Mouse (Mus musculus) Muller cell, postnatal 12 days (primary cell): ENCODE results near the gene Helq.

Source experiments
- DNase-seq: peaks from one replicate; pipeline ENCODE4 v3.0.0-alpha.2; 2015; ENCODE audit errors: inconsistent ontology term

Helq gene

GRCm38 (mm10) chr5:100779002-100779401 lies 19.4 kb downstream of the Helq start:
- DNase-seq, result no peak

- DNase-seq, result no peak
Observed at GRCm38 (mm10) chr5:100776900-100777299, 21.5 kb downstream of the Helq start.

GRCm38 (mm10) chr5:100775778-100776404 lies 22.5 kb downstream of the Helq start:
- no peak for DNase-seq

GRCm38 (mm10) chr5:100771575-100771974 lies 26.8 kb downstream of the Helq start:
- DNase-seq, result no peak

GRCm38 (mm10) chr5:100766026-100766425 lies 32.4 kb downstream of the Helq start:
- DNase-seq, result no peak

GRCm38 (mm10) chr5:100761736-100762135 lies 36.7 kb downstream of the Helq start:
- no peak for DNase-seq

GRCm38 (mm10) chr5:100760049-100760663 lies 38.2 kb downstream of the Helq start:
- no peak for DNase-seq

GRCm38 (mm10) chr5:100758121-100758520 lies 40.3 kb downstream of the Helq start:
- no peak for DNase-seq

GRCm38 (mm10) chr5:100753407-100753806 lies 45.0 kb downstream of the Helq start:
- no peak for DNase-seq

GRCm38 (mm10) chr5:100751655-100752054 lies 46.7 kb downstream of the Helq start:
- DNase-seq, result no peak

- no peak for DNase-seq
Observed at GRCm38 (mm10) chr5:100750617-100751255, 47.7 kb downstream of the Helq start.

GRCm38 (mm10) chr5:100738802-100739201 lies 59.6 kb downstream of the Helq start:
- DNase-seq, result no peak

- DNase-seq, result no peak
Observed at GRCm38 (mm10) chr5:100736919-100737318, 61.5 kb downstream of the Helq start.

- no peak for DNase-seq
Observed at GRCm38 (mm10) chr5:100734535-100734934, 63.9 kb downstream of the Helq start.

GRCm38 (mm10) chr5:100728757-100729156 lies 69.6 kb downstream of the Helq start:
- no peak for DNase-seq

GRCm38 (mm10) chr5:100726001-100726400 lies 72.4 kb downstream of the Helq start:
- DNase-seq, result no peak

- peak; percentile 54 for DNase-seq
Observed at GRCm38 (mm10) chr5:100719235-100720088, 78.9 kb downstream of the Helq start, which contains the start of gene Hpse. Gene Hpse, minus strand, starts transcription at chr5:100719716.

GRCm38 (mm10) chr5:100716762-100717161 lies 81.6 kb downstream of the Helq start:
- DNase-seq, result no peak
